Mouse (Mus musculus) urinary bladder, postnatal 25 days (tissue): ENCODE measurements around the gene Kif3a.

Experiments
- DNase-seq: peaks from one replicate; pipeline ENCODE4 v3.0.0; 2022; ENCODE audit warnings: low spot score

Gene Kif3a

GRCm38 (mm10) chr11:53616748-53617558 lies 49.8 kb downstream of the Kif3a start:
- no peak for DNase-seq

GRCm38 (mm10) chr11:53617562-53618109 lies 50.5 kb downstream of the Kif3a start:
- DNase-seq = no peak

GRCm38 (mm10) chr11:53618619-53619198 lies 51.5 kb downstream of the Kif3a start, which contains the start of gene Il4:
Gene Il4 (minus strand): TSS chr11:53618669.
- no peak for DNase-seq

GRCm38 (mm10) chr11:53619428-53619827 lies 52.2 kb downstream of the Kif3a start:
- DNase-seq = no peak

GRCm38 (mm10) chr11:53620094-53620493 lies 52.9 kb downstream of the Kif3a start:
- no peak for DNase-seq

GRCm38 (mm10) chr11:53621582-53622439 lies 54.6 kb downstream of the Kif3a start:
- no peak for DNase-seq

GRCm38 (mm10) chr11:53622440-53622806 lies 55.2 kb downstream of the Kif3a start:
- DNase-seq = no peak

- DNase-seq = no peak
These were observed 56.4 kb downstream of the Kif3a start for GRCm38 (mm10) chr11:53623573-53623972.

GRCm38 (mm10) chr11:53624124-53624523 lies 56.9 kb downstream of the Kif3a start:
- no peak for DNase-seq

GRCm38 (mm10) chr11:53626802-53627373 lies 59.7 kb downstream of the Kif3a start:
- no peak for DNase-seq

- peak; percentile 66 for DNase-seq
These were observed 60.7 kb downstream of the Kif3a start for GRCm38 (mm10) chr11:53627859-53628258.

- DNase-seq = no peak
These were observed 65.0 kb downstream of the Kif3a start for GRCm38 (mm10) chr11:53632122-53632733.

- no peak for DNase-seq
These were observed 66.5 kb downstream of the Kif3a start for GRCm38 (mm10) chr11:53633644-53634043.

GRCm38 (mm10) chr11:53634556-53634955 lies 67.4 kb downstream of the Kif3a start, which contains the start of gene Il13:
Gene Il13 (minus strand): TSS chr11:53634702.
- no peak for DNase-seq

GRCm38 (mm10) chr11:53635590-53636182 lies 68.5 kb downstream of the Kif3a start:
- DNase-seq = no peak

- peak; percentile 7 for DNase-seq
These were observed 69.0 kb downstream of the Kif3a start for GRCm38 (mm10) chr11:53636183-53636646.

- DNase-seq = no peak
These were observed 70.0 kb downstream of the Kif3a start for GRCm38 (mm10) chr11:53637046-53637802.

- DNase-seq = no peak
These were observed 70.7 kb downstream of the Kif3a start for GRCm38 (mm10) chr11:53637803-53638260.

- no peak for DNase-seq
These were observed 75.6 kb downstream of the Kif3a start for GRCm38 (mm10) chr11:53642744-53643279.

GRCm38 (mm10) chr11:53644017-53644416 lies 76.8 kb downstream of the Kif3a start:
- no peak for DNase-seq
